14 mouse cellular contexts compared by ENCODE assay signal in genomic region chr5:148645772-148646171, GRCm38 (mm10).
DNase-seq lines count a peak whose midpoint lies in the region; ATAC-seq and TF ChIP-seq lines count a peak whose summit lies in the region.
"Had no signal": no experiment of that assay in that cellular context is flagged by ENCODE, and none has a peak within 500 bp of the region (broad histone marks: within the 10 kb centered on the region; RNA-seq: fewer than 3 reads in every experiment).

No protein-coding gene starts in this region.

- no peak for TF ChIP-seq CTCF in lung, embryonic 14.5 days (IDR thresholded peaks at IDR 0.05; ENCODE audit: low read depth)
- TF ChIP-seq CTCF in small intestine, adult 2 months (IDR thresholded peaks at IDR 0.05; ENCODE audit: extremely low read depth, insufficient read length, insufficient replicate concordance, low read depth, low read length), result no peak

- H3K9ac ChIP-seq in heart, embryonic 12.5 days, result no peak overlapping the region
- no peak overlapping the region for H3K9ac ChIP-seq in lung, embryonic 14.5 days
- H3K9ac ChIP-seq: midbrain, embryonic 13.5 days had no signal

- no peak overlapping the region for H3K4me3 ChIP-seq in heart, embryonic 12.5 days
- no peak overlapping the region for H3K4me3 ChIP-seq in lung, embryonic 14.5 days (ENCODE audit: low read depth, low read length)
- no peak overlapping the region for H3K4me3 ChIP-seq in small intestine, adult 2 months (ENCODE audit: low read depth, low read length)
- H3K4me3 ChIP-seq: erythroblast, embryonic 14.5 days; hindbrain, embryonic 10.5 days; midbrain, embryonic 13.5 days had no signal

- WGBS in heart, embryonic 12.5 days, result 61% methylated on average over 4 of the region's 4 CpGs
- WGBS in lung, embryonic 14.5 days, result 49% methylated on average over 4 of the region's 4 CpGs
- WGBS in small intestine, adult 2 months, result 28% methylated on average over 4 of the region's 4 CpGs

- no peak overlapping the region for H3K4me2 ChIP-seq in heart, embryonic 12.5 days
- no peak overlapping the region for H3K4me2 ChIP-seq in lung, embryonic 14.5 days
- H3K4me2 ChIP-seq: midbrain, embryonic 13.5 days had no signal

- H3K27me3 ChIP-seq in heart, embryonic 12.5 days (replicated peaks), result no peaks in the 10 kb centered on the region
- no peaks in the 10 kb centered on the region for H3K27me3 ChIP-seq in lung, embryonic 14.5 days (ENCODE audit: insufficient read depth, low read length)
- no peaks in the 10 kb centered on the region for H3K27me3 ChIP-seq in small intestine, adult 2 months (ENCODE audit: control insufficient read depth, insufficient read depth, low read length)
- H3K27me3 ChIP-seq: midbrain, embryonic 13.5 days had no signal

- DNase-seq in heart, adult 8-10 months (ENCODE audit: low spot score), result peak; percentile 35
- DNase-seq in lung, embryonic 14.5 days, result peak; percentile 36
- no peak for DNase-seq in lung, postnatal 4 days
- peak; percentile 26 for DNase-seq in heart, postnatal 4 days
- DNase-seq in right cerebral cortex, adult 18-20 months, result no peak
- no peak for DNase-seq in thymus, postnatal 14 days
- DNase-seq: cerebellum, adult 11-12 months; cerebellum, postnatal 36 days had no signal

- no peak overlapping the region for H3K27ac ChIP-seq in heart, embryonic 12.5 days (ENCODE audit: poor library complexity, severe bottlenecking)
- 0 out of 2 replicates have a peak overlapping the region, but pooled peaks have one; percentile 34 for H3K27ac ChIP-seq in lung, embryonic 14.5 days (ENCODE audit: low read depth)
- peak overlapping the region; percentile 84 for H3K27ac ChIP-seq in small intestine, adult 2 months (ENCODE audit: insufficient read depth, low read depth, low read length)
- H3K27ac ChIP-seq: hindbrain, embryonic 10.5 days; midbrain, embryonic 13.5 days had no signal

- H3K9me3 ChIP-seq in heart, embryonic 12.5 days (replicated peaks), result peaks cover 7% of the 10 kb centered on the region; the same call in 1 of the 2 replicates
- no peaks in the 10 kb centered on the region for H3K9me3 ChIP-seq in lung, embryonic 14.5 days (ENCODE audit: low read depth, low read length)

- H3K4me1 ChIP-seq in heart, embryonic 12.5 days (replicated peaks), result peaks cover 10% of the 10 kb centered on the region; the same call in 1 of the 2 replicates
- H3K4me1 ChIP-seq in lung, embryonic 14.5 days (ENCODE audit: insufficient read depth), result no peaks in the 10 kb centered on the region
- H3K4me1 ChIP-seq in small intestine, adult 2 months (ENCODE audit: control insufficient read depth, insufficient read depth, insufficient read length, low read length), result peaks cover 20% of the 10 kb centered on the region
- H3K4me1 ChIP-seq: midbrain, embryonic 13.5 days had no signal

- no peaks in the 10 kb centered on the region for H3K36me3 ChIP-seq in heart, embryonic 12.5 days
- H3K36me3 ChIP-seq in lung, embryonic 14.5 days (ENCODE audit: insufficient read depth), result no peaks in the 10 kb centered on the region
- H3K36me3 ChIP-seq in small intestine, adult 2 months (ENCODE audit: control insufficient read depth, insufficient read depth, low read length), result no peaks in the 10 kb centered on the region
- H3K36me3 ChIP-seq: hindbrain, embryonic 10.5 days; midbrain, embryonic 13.5 days had no signal

- TF ChIP-seq POLR2A in small intestine, adult 2 months (IDR thresholded peaks at IDR 0.05; ENCODE audit: low read depth, low read length), result no peak

- ATAC-seq in heart, embryonic 12.5 days (ENCODE audit: insufficient number of reproducible peaks, low FRiP score), result no peak
- no peak for ATAC-seq in lung, embryonic 14.5 days (ENCODE audit: insufficient read depth)
- ATAC-seq: forebrain, embryonic 14.5 days; midbrain, embryonic 13.5 days had no signal

Comparison
In these comparisons a context has a peak if more than half of its experiments do, and no peak if none do; other contexts are left out.
1. DNase-seq: peak in heart, adult 8-10 months (single experiment), lung, embryonic 14.5 days (single experiment) and heart, postnatal 4 days (single experiment); none in lung, postnatal 4 days (0 of 2), right cerebral cortex, adult 18-20 months (single experiment) and thymus, postnatal 14 days (single experiment).